Mouse (Mus musculus) frontal cortex, adult (tissue): ENCODE measurements around the gene Itpkc.

Source experiments
- ATAC-seq: cut with Nextera tagmentation; 2 replicates; pipeline ENCODE4 v1.9.2; 2017; ENCODE audit warnings: mild to moderate bottlenecking, moderate library complexity, mixed read lengths; ENCODE audit not compliant: low TSS enrichment

The Itpkc gene

DNA sequence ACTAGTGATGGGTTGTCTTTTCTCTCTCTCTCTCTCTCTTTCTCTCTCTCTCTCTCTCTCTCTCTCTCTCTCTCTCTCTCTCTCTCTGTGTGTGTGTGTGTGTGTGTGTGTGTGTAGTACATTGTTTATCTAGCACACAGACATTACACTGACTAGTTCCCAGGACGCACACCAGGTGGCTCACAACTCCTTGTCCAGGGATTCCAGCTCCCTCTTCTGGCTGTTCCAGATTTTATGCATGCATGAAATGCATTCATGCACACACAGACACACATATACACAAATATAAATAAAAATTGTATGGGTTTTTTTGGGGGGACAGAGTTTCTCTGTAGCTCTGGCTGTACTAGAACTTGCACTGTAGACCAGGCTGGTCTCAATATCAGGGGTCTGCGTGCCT is 9.1 kb upstream of the Itpkc start:
- no peak for ATAC-seq

DNA sequence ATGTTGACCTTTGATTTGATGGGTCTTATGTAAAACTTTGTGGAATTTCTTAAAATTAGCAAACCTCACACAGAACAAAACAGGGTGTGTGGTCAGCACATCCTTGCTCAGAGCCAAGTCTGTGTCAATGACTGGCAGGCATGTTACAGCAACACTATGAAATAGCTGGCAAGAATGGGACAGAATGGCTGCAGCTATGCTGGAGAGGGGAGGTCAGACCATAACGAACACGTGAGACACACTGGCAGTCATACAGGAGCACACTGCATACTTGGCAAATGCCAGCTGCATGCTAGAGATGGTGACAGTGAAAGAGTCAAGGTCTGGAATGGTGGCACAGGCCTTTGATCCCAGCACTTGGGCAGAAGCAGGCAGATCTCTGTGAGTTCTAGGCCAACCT is 7.3 kb upstream of the Itpkc start:
- ATAC-seq: no peak

GRCm38 (mm10) chr7:27233300-27233699 is 4.8 kb upstream of the Itpkc start:
- ATAC-seq: no peak

- ATAC-seq: peak; percentile 71
Measured at GRCm38 (mm10) chr7:27232781-27233281, 4.4 kb upstream of the Itpkc start, which contains the start of gene Coq8b. Gene Coq8b, plus strand, starts transcription at chr7:27233023.

DNA sequence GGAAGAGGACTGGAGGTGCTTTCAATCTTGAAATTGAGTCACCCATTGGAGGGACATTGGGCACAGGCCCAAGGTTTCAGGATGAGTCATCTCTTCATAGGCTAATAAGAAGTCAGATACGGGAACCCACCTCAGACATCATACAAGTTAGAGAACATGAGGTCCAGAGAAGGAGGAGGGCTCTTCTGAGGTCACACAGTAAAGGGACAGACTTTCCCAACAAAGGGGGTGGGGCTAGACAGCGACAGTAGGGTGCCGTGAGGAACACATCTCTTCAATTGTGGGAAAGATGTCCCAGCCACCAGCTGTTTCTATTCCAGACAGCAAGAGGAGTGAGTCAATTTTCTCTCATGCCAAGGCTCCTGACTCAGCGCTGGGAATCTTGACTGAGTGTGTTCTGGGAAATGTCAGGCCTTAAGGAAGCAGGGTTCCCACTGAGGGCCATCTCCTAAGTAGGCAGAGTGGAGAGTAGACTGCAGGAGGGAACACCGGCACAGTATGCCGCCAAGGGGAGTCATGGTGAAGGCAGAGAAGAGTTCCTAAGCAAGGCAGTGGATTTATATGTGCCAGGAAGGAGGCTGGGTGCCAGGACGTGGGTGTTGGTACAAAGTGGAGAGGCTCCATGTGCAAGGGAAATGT is 3.4 kb upstream of the Itpkc start:
- ATAC-seq: peak; percentile 63

- ATAC-seq: no peak
Measured at GRCm38 (mm10) chr7:27230781-27231180, 2.3 kb upstream of the Itpkc start.

- no peak for ATAC-seq
Measured at GRCm38 (mm10) chr7:27228865-27229264, 404 bp upstream of the Itpkc start.

DNA sequence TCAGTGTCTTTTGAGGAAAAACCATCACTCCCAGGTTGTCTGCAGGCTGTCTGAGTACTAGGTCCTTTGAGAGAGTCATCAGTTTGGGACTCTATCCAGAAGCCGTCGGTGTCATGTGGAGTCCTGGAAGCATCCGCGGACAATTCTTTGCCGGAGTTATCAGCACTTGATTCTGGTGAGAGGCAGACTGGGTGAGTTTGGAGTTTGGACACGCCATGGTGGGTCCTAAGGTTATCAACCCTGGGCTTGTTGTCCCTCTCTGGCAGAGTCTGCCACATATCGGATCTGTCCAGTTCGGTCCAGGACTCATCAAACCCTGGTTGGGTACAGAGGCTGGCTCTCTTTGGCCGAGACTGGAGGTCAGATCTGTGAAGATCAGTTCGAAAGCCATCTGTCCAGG is 785 bp downstream of the Itpkc start:
- no peak for ATAC-seq

DNA sequence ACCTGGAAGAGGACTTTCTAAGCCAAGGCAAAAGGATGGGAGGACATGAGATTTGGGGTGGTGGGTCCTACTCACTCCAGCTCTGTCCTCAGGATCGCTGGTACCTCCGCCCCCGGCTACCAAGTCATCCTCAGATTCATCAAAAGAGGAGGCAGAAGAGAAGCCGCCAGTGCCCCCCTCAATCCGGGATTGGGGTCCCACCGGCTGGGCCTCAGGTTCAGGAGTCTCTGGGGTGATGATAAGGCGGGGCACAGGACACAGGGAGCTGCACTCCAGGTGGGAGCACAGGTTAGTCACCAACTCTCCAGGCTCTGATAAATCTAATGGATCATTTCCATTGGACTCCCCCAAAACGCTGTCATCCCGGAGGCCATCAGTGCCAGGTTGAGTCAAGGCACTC is 1.2 kb downstream of the Itpkc start:
- ATAC-seq: no peak

GRCm38 (mm10) chr7:27224877-27225575 is 3.4 kb downstream of the Itpkc start:
- peak; percentile 22; the same call in 1 of the 2 replicates for ATAC-seq

DNA sequence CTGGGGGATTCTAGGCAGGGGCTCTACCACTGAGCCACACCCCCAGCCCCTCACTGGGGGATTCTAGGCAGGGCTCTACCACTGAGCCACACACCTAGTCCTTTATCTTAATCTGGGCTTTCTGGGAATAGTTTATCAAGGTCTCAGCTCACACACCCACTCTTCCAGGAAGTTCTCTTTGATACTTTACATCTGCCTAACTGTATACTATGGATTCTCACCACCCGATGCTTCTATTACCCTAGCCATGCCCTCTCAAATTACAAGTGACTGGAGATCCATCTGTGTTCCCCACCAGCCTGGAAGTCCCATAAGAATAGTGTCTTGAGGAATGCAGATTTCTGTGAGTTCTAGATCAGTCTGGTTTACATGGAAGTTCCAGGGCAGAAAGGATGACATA is 5.9 kb downstream of the Itpkc start:
- ATAC-seq: no peak

- ATAC-seq: no peak
Measured at GRCm38 (mm10) chr7:27221939-27222338, 6.5 kb downstream of the Itpkc start.

- ATAC-seq: no peak
Measured at GRCm38 (mm10) chr7:27219937-27220336, 8.5 kb downstream of the Itpkc start.

DNA sequence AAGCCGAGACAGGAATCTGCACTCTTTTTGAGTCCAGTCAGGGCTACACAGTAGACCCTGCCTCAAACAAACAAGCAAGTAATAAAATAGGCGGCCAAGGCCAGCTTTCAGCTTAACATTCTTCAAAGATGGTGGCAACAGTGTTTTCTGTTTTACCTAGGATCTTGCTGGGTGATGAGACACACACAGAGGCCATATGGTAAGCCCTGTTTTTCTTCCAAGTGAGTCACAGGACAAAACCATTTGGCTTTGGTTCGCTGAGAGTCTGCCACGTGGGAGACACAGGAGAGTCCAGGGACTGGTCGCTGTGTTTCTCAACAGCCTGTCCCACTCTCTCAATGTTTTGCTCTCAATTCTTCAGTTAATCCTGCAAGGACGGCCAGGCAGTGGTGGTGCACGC is 9.9 kb downstream of the Itpkc start:
- ATAC-seq: no peak

DNA sequence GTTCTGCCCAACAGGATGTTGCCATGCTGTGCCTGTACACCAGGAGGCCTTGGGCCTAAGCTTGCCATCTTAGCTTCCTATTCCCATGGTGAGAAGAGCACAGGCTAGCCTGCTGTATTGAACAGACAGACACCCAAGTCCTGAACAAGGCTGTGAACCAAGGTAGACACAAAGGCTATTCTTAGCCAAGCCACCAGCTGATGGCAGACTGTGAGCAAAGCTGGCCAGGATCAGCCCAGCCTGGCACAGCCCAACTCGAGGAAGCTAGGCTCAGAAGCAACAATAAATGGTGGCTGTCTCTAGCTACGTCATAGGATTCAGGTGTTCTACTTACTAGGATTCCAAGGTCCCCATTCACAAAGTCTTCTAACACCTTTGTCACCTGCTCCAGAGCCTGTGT is 15.8 kb downstream of the Itpkc start:
- no peak for ATAC-seq

DNA sequence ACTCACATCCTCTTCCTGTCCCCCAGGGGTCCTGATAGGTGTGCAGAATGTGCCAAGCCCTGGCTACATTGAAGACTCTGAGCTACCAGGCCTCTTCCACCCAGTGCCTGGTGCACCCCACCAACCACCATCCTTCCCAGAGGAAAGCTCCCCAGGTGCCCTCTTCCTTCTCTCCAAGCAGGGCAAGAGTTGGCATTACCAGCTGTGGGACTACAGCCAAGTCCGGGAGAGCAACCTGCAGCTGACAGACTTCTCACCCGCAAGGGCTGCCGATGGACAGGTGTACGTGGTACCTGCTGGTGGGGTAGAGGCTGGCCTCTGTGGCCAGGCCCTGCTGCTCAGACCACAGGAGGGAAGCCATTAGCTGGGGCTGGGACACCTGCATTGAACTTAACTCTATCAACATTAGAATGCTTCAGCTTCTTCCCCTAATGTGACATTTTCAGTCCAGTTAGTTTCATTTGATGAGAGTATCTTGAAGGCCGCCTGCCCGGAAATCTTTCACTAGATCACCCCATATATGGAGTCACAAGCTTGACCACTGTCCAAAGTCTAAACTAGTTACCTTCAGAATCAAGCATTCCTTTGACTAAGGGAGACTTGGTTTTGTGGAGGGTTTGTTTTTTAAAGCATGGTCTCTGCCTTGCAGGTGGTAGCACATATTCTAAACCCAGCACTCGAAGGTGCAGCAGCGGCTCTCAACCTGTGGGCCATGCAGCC is 24.6 kb downstream of the Itpkc start:
- no peak for ATAC-seq

GRCm38 (mm10) chr7:27198779-27199178 is 29.7 kb downstream of the Itpkc start:
- ATAC-seq: no peak

DNA sequence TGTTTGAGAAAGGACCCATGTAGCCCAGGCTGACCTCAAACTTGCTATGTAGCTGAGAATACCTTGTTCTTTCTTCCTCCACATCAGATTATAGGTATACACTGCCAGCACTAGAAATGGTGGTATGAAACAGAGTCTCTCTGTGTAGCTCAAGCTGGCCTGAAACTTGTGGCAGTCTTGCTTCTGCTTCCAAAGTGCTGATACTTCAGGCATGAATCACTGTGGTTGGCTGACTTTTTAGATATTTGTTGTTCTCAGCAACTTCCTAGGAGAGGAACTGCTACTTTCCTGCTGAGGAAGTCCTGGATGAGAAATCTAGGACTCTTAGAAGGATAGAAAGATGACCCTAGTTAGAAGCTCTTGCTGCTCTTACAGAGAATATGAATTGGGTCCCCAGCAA is 30.1 kb downstream of the Itpkc start:
- ATAC-seq: no peak

GRCm38 (mm10) chr7:27197634-27198033 is 30.8 kb downstream of the Itpkc start:
- no peak for ATAC-seq

DNA sequence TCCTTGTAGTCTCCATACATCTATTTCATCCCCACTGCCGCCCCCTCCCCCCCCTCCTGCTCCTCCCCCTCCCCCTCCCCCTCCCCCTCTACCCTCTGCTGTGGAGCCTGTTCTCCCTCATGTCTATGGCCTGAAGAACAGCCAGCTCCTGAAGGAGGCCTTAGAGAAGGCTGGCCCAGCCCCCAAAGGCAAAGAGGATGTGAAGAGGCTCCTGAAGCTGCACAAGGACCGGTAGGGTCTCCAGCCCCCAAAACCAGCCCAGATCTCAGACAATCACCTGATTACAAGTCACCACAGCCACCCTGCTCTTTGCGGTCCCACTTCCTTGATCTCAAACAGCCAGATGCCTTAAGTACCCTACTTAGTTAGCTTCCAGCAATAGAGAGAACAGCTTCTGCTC is 31.3 kb downstream of the Itpkc start:
- no peak for ATAC-seq

DNA sequence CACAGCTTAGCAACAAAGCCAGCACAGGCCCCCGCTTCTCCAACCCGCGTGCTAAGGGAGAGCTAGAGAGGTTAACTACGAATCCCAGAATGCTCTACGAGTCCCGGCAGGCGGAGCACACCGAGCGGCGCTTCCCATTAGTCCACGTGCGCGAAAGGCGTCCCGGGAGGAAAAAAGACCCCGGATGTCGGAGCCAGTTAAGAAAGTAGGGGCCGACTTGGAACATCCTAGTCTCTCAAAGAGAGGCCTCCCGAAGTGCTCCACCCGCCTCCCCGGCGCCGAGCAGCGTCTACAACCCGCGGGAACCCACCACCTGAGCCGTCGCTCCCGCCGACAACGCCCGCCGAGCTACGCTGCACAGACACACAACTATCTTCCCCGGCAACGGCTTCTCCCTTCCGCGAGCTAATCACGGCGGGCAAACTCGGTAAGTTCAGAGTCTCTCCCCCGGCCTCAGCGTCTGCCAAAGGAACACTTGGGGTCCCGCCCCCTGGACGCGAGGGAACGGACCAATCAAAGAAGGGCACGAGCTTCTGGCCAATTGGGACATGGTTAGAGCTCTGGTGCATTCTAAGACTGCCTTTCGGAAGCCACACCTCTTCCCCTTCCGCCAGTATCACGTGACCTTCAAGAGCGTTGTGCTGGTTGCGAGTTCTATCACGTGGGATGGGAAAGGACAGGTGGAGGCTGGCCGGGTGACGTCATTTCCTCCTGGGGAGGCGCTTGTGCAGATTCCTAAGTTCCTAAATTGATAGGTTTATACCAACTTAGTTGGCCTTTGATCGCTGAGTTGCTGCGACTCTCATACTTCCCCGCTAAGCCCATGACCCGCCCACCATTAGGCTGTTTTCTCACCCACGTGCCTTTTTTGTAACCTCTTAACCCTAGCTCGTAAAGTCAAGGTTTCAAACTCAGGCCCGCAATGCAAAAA is 32.5 kb downstream of the Itpkc start, which contains the start of the genes BC024978 and Snrpa:
Gene BC024978, plus strand, starts transcription at position 101 of the 931 bp plus-strand sequence.
Gene Snrpa, minus strand, starts transcription at position 591 of the 931 bp plus-strand sequence.
- ATAC-seq: peak; percentile 96
